Mouse (Mus musculus): ENCODE results near the gene Cxcl3.

DNA sequence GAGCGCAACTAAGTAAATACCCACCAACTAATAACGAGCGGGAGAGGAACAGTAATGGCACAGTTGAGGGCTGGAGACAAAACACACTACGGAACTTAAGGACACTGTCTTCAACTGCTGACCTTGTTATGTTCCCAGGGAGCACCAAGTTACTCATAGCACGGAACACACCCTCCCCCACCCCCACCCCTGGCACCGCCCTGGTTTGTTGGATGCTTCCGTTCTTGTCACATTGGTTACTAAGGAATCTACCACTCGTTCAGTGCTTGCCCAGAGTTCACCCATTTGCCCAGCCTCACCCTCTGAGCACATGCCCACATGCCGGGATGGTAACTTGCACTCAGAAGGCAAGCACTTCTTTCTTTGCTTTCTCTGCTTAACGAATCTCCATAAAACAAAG lies 8.3 kb upstream of the Cxcl3 start:
- TF ChIP-seq CTCF (IDR thresholded peaks at IDR 0.05) (no peak), POLR2A (IDR thresholded peaks at IDR 0.05; ENCODE audit: insufficient read depth, low read depth, low read length) (no peak), EP300 (IDR thresholded peaks at IDR 0.05; ENCODE audit: insufficient read depth, low read depth, low read length) (no peak)

Measured in heart, adult 2 months (tissue).